Mouse (Mus musculus): ENCODE measurements around the gene Snrpa1. TPM values are rescaled to one million over a fixed set of nuclear protein-coding genes. Genes with fewer than 3 reads are reported as not detected.

The Snrpa1 gene
- total RNA-seq, 2 experiments from 2014 or later: 34.1 to 35.0 TPM

DNA sequence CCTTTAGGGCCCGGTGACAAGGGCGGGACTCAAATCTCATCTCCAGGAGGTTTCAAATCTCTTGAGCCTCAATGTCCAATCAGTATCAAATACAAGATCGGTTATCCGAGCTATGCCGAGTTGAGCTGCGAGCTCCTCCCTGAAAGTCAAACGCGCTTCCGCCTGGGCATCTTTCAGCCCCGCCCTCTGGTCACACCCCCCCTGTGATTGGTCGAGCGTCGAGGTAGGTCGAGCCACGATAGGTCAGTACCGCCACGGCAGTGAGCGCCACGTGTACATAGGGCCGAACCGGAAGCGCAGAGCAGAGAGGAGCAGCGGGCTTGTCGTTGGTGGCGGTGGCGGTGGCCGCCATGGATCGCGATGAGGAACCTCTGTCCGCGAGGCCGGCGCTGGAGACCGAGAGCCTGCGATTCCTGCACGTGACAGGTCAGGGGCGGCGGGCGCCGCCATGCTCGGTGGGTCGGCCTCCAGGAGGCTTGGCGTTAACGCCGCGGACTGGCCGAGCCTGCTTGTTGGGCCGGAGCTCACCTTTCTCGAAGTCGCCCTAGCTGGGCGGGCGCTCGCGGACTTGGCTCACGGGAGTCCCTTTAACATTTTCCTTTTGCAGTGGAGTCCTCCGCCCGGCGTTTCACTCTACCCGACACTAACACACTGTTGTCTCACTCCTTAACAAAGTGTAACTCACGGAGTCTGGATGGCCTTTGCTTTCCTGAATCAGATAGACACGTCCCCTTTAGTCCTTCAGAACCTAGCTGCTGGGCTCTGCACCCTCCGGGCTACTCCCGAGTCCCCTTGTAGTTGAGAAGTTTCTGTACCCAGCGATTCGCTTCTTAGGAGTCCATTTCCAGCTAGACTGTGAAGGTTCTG, 20.8 kb downstream of the Snrpa1 start, which contains the start of gene Selenos:
Gene Selenos, plus strand, starts transcription at position 286 of the 867 bp plus-strand sequence.
- peak; percentile 93 for DNase-seq

DNA sequence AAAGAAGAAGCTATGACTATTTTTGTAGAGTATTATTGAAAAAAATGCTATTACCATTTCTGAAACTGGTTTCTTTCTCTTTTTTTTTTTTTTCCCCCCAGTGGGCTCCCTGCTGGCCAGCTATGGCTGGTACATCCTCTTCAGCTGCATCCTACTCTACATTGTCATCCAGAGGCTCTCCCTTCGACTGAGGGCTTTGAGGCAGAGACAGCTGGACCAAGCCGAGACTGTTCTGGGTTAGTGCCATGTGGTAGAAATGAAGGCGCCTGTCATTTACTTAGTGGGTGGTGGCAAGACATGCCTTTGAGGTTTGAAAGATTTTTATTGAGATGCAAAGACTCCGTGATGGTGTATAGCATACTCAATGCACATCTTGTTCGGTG, 21.4 kb downstream of the Snrpa1 start:
- peak in 1 of 2 experiments; percentile 31 for DNase-seq

DNA sequence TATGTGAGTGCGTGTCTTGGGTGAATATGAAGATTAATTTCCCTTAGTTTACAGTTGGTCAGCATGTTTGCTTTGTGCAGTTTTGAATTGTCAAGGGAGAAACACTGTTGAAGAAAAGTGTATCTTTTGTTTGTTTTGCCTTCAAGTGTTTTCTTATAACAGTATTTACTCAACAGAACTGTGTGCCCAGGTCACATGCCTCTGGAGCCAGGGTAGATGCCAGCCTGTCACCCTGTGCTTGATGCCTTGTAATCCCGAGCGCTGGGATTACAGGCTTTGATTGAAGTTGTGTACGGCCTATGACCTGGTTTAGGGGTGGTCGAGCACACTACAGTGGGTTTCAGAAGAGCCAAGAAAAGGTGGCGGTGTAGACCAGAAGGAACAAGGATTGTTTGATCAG, 25.0 kb downstream of the Snrpa1 start:
- no peak for DNase-seq

DNA sequence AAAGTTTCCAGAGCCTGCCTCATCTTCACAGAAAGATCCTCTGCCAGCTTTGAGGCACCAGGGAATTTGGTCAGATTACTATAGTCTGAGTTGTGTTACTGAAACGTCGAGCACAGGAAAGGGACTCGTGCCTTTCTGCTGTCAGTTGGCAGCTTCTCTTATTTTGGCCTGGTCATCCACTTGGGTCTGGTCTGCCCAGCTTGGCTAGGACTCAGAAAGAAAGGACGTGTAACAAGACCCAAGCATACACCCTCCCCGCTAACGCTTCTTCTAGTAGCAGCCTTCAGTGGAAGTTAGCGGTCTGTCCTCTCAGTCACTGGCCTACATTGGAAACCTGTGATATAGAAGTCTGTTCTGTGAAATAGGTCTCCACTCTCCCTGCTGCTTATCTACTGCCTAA, 25.7 kb downstream of the Snrpa1 start:
- no peak for DNase-seq

DNA sequence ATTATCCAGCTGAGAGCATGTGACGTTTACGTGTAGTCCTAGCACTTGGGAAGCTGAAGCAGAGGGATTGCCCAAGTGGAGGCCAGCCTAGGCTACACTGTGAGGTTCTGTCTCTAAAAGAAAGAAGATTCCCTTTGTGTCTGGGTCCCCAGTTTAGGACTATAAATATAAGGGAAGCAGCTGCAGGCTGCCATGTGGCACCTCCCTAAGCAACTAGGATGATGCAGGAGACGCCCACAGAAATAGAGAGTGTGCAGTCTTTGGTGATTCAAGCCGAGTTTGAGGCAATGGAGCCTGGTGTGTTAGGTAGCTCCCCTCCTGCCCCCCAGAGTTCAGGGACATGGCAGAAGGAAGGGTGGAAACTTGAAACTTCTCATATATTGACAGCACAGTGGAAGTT, 28.8 kb downstream of the Snrpa1 start:
- DNase-seq: peak in 1 of 2 experiments; percentile 22

DNA sequence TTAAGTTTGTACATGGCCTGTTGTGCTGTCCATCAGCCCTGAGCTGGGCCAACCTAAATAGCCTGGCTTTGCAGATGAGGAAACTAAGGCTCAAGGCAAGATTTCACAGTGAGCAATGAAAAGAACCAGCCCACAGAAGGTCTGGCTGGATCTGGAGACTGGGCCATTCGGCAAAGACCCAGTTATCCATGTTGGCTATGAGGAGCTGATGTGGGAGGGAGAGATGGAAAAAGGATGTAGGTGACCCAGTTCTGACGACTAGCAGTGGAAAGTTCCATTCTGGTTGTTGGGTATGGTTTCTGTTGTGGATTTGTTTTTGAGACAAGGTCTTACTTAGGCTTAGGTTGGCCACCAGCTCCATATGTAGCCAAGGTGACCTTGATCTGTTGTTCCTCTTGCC, 29.3 kb downstream of the Snrpa1 start:
- DNase-seq: no peak

DNA sequence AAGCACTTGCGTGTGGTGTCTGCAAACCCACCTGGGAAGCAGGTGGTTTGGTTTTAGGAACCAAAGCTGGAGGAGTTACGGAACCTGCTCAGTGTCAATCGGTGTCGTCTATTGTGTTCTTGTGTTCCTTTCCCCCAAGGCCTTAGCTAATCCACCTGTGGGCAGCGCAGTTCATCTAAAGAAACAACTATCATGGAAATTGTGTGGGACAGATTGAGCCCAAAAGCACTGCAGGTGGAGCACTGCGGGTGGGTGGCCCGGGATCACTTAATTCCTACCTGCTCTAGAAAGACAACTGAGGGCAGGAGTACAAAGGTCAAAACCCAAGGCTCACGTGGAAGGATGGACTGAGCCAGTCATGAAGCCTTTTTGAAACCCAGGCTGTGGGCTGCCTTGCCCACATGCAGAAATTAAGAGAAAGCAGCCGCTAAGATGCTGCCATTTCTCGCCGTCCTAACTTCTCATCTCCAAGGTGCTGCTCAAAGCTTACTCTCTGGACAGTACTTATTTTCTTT, 31.9 kb downstream of the Snrpa1 start:
- no peak for DNase-seq

DNA sequence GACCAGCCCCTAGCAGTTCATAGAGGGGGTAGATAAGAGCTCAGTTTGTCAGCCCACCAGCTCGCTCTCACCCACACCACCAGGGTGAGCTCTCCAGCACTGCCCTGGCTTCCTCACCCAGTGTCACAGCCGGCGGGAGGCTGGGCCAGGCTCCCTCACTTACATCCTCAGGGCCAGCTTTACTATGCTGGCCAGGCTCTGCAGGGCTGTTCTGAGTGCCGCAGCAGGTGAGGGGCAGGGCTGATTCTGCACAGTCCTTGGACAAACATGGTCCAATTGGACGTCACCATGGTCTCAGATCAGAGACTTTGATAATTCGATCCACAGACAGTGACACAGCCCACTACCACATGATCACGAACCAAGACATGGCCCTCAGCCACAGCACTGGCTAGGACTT, 32.8 kb downstream of the Snrpa1 start:
- DNase-seq: no peak

DNA sequence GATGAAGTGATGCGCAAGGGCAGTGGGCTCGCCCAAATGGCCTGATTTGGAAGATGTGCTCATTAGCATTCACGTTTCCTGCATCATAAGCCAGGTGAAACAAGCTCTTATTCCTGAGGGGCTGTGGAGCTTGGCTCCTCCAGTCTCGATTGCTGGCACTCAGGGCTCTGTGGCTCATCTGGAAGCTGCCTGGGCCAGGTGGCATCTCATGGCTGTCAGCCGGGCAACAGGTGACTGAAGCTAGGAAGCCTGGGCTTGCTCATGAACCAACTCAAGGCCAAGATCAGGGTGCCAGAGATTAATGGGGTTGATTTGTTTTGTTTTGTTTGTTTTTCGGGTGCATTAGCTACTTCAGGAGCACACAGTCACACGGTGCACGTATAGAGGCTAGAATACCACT, 33.9 kb downstream of the Snrpa1 start:
- DNase-seq: no peak

DNA sequence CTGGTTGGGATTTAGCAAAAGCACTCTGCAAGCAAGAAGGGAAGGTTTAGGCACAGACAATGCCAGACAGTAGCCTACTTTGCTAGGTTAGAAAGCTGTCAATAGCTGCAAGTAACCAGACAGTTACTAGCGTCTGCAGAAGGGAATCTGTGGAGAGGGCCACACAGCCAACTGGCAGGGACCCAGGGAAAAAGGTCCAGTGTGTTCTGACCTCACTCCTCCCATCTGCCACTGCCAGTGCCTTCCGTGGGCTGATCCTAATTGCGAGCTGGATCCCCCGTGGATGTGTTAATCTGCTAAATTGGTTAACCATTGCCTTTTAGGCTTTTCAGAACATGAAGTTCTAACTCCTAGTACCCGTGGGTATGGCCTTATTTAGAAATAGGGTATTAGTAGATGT, 35.3 kb downstream of the Snrpa1 start:
- DNase-seq: no peak

DNA sequence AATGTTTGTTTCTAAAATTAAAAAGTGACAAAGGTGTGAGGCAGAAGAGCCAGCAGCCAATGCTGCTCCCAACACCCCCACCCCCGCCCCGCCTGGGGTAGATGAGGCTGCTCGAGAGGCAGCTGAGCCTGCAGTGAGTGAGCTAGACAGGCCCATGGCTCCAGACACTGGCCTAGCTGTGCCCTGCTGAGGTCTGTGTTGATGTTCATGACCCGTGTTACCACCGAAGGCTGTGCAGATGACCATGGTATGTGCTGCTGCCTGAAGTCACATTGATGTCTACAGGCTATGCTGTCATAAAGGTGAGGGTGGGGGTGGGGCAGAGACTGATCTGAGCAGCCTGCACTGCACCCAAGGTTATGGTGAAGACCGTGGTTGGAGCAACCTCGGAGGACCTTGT, 40.0 kb downstream of the Snrpa1 start:
- no peak for DNase-seq

DNA sequence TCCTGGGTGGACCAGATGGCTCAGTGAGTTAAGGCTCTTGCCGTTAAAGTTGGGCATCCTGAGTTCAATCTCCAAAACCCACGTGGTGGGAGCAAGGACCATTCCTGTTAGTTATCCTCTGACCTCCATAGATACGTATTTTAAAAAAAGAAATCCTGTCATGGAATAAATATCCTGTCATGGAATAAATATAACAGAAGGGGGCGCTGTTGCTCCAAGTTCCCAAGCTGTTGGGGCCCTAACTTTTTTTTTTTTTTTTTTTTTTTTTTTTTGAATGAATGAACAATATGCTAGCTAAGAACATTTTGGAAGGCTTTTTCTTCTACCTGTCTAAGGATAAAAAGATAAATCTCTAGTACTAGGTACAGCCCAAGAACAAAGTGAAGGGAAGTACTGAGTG, 43.1 kb downstream of the Snrpa1 start:
- no peak for DNase-seq

DNA sequence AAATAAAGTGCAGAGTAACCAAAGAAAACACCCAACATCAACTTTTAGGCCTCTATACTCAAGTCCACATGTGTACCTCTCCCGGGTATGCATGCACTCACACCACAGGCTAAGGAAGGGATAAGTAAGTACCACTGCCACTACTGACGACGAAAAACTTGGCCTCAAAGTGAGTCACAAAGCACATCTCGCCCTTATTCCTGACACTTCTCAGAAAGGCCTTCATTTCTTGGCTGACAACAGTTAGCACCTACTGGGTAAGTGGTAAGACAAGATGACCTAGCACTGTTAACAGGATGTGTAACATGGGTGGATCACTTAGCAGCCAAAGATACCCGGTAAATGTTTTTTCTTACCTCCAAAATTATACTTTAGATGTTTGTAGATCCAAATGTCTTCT, 45.7 kb downstream of the Snrpa1 start:
- no peak for DNase-seq

DNA sequence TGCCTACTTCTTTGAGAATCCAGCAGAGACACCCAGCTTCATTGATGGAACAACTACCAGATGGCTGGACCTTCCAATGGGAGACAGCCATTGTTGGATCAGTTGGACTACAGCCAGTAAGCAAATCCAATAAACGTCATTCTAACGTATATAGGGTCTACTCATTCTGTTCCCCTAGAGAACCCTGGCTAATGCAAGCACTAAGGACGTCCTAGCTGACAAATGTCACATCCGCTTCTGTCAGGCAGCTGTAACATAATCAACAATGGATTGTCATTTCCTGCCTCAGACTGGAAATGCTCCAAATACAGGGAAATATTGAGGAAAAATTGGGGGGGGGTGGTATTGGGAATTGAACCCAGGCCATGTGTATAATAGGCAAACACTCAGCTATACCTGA, 47.0 kb downstream of the Snrpa1 start:
- no peak for DNase-seq

DNA sequence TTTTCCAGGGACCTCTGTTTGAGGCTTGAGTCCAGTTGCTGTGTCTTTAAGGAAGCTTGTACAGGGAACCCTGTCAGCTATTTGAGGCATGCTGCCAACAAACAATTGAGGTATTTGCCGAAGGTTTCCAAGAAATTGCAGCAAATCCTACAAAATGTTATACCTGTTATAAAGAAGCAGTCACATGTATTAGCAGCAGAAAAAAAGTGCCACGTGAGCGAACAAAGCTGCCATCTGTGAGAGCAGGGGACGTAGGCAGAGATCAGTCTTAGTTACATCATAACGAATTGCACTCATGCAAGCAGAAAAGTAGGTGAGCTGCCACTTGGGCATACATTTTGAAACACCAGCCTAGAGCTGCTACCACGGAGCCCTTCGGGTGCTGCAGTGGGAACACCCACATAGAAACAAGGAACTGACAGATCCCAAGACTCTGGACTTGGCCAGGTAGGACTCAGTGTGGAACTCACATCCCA, 47.8 kb downstream of the Snrpa1 start:
- no peak for DNase-seq

DNA sequence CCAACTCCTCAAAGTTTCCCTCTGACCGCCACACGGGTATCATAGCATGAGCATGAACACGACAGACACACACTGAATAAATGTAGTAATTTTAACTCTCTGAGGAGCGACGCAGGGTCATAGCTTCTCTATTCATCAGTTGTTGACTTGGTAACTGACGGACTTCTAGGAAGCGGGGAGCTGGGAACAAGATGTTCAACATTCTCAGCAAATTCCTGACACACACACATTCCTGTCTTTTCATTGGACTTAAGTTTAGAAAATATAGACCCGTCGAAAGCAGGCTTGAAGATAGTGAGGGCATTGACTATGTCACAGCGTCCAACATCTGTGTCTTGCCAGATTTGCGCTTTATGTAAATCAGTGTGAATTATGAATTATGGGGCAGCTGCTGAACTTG, 48.4 kb downstream of the Snrpa1 start:
- no peak for DNase-seq

DNA sequence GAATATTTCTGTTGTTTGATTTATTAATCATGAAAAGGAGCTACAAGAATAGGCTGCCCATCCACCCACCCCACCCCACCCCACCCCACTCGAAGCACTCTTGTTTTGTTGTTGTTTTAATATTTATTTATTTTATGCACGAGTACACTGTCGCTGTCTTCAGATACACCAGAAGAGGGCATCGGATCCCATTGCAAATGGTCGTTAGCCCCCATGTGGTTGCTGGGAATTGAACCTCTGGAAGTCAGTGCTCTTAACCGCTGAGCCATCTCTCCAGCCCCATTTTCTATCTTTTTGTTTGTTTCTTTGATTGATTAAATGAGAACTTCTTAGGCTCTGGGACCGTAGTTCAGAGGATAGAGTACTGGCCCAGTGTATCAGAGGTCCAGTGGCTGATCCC, 49.1 kb downstream of the Snrpa1 start:
- DNase-seq: no peak

DNA sequence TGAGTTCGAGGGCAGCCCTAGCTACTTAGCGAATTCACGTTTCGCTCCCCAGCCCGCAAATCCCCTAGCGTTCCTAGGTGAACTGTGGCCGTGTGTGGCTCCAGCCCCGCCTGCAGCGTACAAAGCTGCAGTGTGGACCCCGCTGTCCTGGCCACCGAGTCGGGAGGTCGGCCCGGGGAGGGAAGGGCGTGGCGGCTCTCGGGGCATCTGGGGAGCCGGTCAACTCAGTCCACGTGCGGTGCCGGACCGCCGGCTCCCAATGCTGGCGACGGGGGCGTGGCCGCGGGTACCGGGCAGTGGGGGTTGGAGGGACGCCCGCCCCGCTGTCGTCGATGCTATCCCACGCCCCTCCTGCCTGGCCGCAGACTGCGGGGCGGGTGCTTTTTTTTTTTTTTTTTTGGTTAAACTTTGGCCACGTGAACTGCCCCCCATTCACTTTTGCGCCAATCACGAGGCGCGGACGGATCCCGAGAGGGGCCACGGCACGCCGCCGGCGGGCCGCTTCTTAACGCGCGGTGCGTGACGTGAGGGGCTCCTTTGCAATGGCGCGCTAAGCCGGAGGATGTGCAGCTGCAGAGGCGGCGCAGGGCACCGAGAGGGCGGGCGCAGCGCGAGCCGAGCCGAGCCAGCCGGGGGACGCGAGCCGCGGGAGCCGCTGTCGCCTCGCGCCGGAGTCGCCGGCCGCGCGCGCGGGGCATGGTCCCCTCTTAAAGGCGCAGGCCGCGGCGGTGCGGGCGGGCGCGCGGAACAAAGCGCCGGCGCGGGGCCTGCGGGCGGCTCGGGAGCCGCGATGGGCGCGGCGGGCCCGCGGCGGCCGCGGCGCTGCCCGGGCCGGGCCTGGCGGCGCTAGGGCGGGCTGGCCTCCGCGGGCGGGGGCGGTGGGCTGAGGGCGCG, 50.4 kb downstream of the Snrpa1 start, which contains the start of gene Chsy1:
Gene Chsy1, plus strand, starts transcription at position 555 of the 894 bp plus-strand sequence.
- DNase-seq: peak; percentile 90 to 91

DNA sequence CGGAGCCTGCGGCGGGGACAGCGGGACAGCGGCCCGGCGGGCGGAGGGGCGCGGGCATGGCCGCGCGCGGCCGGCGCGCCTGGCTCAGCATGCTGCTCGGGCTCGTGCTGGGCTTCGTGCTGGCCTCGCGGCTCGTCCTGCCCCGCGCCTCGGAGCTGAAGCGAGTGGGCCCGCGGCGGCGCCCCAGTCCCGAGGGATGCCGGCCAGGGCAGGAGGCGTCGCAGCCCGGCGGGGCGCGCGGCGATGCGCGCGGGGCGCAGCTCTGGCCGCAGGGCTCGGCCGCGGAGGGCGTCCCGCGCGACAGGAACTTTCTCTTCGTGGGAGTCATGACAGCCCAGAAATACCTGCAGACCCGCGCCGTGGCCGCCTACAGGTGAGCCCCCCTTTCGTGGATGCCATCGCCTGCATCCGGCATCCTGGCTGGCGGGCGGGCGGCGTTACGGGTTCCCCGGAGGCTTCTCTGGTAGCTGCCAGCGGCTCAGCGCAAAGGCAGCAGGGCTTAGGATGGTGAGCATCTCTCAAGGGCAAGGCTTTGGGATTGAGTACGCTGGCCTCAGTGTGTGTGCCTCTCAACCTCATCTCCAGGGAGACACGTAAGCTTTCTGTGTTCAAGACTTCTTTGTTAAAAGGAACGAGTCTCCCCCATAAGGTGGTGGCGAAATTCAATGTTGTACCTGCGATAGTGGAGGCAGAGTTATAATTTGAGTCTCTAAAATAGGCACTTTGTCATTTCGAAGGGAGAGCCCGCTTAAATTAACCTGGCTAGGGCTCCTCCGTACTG, 51.2 kb downstream of the Snrpa1 start:
- DNase-seq: peak in 1 of 2 experiments; percentile 26

DNA sequence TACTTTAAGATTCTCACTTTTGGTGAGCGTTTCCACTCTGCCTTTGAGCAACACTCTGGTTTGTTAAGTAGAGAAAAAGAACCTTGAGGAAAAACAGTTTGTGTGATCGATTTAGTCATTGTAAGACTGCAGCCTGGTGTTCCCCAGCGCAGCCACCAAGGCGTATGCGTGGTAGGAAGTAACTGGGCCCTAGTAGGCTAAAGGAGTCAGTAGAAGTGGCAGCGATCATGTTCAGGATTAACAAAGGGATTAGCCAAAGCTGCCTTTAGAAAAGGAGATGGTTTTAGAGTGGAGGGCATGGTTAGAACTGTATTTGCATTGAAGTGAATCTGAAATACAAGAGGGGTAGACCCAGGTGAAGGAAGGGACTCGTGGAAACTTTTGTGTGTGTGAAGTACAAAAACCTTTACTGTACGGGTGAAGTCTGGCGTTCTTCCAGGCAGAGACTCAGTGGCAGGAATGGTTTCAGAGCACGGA, 51.9 kb downstream of the Snrpa1 start:
- no peak for DNase-seq

DNA sequence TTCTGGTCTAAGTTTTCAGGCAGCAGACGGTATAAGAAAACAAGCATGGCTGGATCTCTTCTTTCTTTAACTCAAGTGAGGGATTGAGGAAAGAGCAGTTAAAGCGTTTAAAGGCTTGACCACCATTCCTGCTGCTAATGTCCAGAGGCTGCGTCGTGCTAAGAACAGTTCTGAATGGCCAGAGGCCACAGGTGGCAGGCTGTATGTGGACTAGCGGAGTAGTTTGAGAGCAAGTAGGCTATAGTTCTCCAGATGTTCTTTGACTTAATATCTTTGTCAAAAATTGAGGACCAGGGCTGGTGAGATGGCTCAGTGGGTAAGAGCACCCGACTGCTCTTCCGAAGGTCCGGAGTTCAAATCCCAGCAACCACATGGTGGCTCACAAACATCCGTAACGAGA, 52.4 kb downstream of the Snrpa1 start:
- DNase-seq: no peak

DNA sequence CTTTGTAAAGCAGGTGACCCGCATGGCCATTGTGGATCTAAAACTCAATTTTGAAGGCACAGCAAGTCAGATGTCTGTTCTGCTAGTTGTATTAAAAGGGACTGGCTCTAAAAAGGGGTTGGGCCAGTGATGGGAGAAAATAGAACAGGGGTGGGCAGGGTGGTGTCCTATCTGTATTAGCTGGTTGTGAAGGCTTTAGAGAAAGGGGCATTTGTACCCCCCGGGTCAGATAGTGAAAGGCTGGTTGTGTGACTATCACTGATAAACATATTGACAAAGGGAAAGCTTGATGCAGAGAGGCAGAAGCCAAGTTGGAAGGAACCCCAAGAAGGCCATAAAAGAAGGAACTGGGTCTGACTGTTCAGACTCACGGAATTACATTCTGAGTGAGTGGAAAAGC, 54.8 kb downstream of the Snrpa1 start:
- no peak for DNase-seq

All from layer of hippocampus, postnatal 36 days (tissue).